Mouse (Mus musculus): ENCODE results near the gene Zswim8. TPM values are rescaled to one million over a fixed set of nuclear protein-coding genes. Genes with fewer than 3 reads are reported as not detected.
"Not testable (repeated sequence)": the region's sequence is repeated elsewhere in the genome, so short reads cannot be mapped to it uniquely, and the experiment has no call there.

Zswim8 gene
- polyA plus RNA-seq, 1 experiment from 2014 or later: 43.1 TPM

GRCm38 (mm10) chr14:20694884-20695760 is 12.2 kb upstream of the Zswim8 start, which contains the start of gene Fut11:
Gene Fut11, plus strand, starts transcription at chr14:20694968.
- Histone ChIP-seq H3K27ac (peak within 1 kb of the TSS; percentile 96), H3K9ac (peak within 1 kb of the TSS; percentile 84), H3K4me2 (replicated peaks) (peak within 1 kb of the TSS; percentile 80), H3K4me1 (peaks cover 47% of the 10 kb centered on the region), H3K36me3 (peaks cover 59% of the 10 kb centered on the region), H3K4me3 (peak within 1 kb of the TSS; percentile 82), H3K9me3 (no peaks in the 10 kb centered on the region), H3K27me3 (no peaks in the 10 kb centered on the region)
- under 1% methylated on average over 111 of the region's 111 CpGs for WGBS
- ATAC-seq (ENCODE audit: low FRiP score, low read depth): peak; percentile 94

GRCm38 (mm10) chr14:20695761-20696520 is 11.4 kb upstream of the Zswim8 start:
- peaks cover 55% of the 10 kb centered on the region for H3K36me3 ChIP-seq
- H3K9ac ChIP-seq: peak overlapping the region; percentile 84
- no peaks in the 10 kb centered on the region for H3K27me3 ChIP-seq
- H3K4me3 ChIP-seq: peak overlapping the region; percentile 82
- peak overlapping the region; percentile 80 for H3K4me2 ChIP-seq (replicated peaks)
- 12% methylated on average over 27 of the region's 27 CpGs for WGBS
- H3K27ac ChIP-seq: peak overlapping the region; percentile 96; the same call in 1 of the 2 replicates
- no peaks in the 10 kb centered on the region for H3K9me3 ChIP-seq
- ATAC-seq (ENCODE audit: low FRiP score, low read depth): no peak
- peaks cover 53% of the 10 kb centered on the region for H3K4me1 ChIP-seq

GRCm38 (mm10) chr14:20696986-20697385 is 10.4 kb upstream of the Zswim8 start:
- WGBS: 4% methylated on average over 1 of the region's 1 CpGs
- peak overlapping the region; percentile 84 for H3K9ac ChIP-seq
- no peaks in the 10 kb centered on the region for H3K27me3 ChIP-seq
- no peaks in the 10 kb centered on the region for H3K9me3 ChIP-seq
- peak overlapping the region; percentile 80 for H3K4me2 ChIP-seq (replicated peaks)
- peak overlapping the region; percentile 33; the same call in 1 of the 2 replicates for H3K27ac ChIP-seq
- peaks cover 44% of the 10 kb centered on the region for H3K36me3 ChIP-seq
- H3K4me1 ChIP-seq: peaks cover 62% of the 10 kb centered on the region
- ATAC-seq (ENCODE audit: low FRiP score, low read depth): no peak
- peak overlapping the region; percentile 82 for H3K4me3 ChIP-seq

GRCm38 (mm10) chr14:20698515-20698914 is 8.8 kb upstream of the Zswim8 start:
- Histone ChIP-seq H3K4me3 (no peak overlapping the region), H3K9me3 (no peaks in the 10 kb centered on the region), H3K9ac (peak overlapping the region; percentile 43; the same call in 1 of the 2 replicates), H3K36me3 (peaks cover 29% of the 10 kb centered on the region), H3K27ac (no peak overlapping the region), H3K4me2 (replicated peaks) (0 out of 2 replicates have a peak overlapping the region, but pooled peaks have one; percentile 80), H3K27me3 (no peaks in the 10 kb centered on the region), H3K4me1 (peaks cover 65% of the 10 kb centered on the region)
- no peak for ATAC-seq (ENCODE audit: low FRiP score, low read depth)
- 87% methylated on average over 2 of the region's 2 CpGs for WGBS

GRCm38 (mm10) chr14:20700362-20700761 is 7.0 kb upstream of the Zswim8 start:
- H3K36me3 ChIP-seq: peaks cover 31% of the 10 kb centered on the region
- 81% methylated on average over 3 of the region's 3 CpGs for WGBS
- H3K4me3 ChIP-seq: no peak overlapping the region
- H3K9me3 ChIP-seq: no peaks in the 10 kb centered on the region
- H3K9ac ChIP-seq: no peak overlapping the region
- H3K27me3 ChIP-seq: no peaks in the 10 kb centered on the region
- H3K4me1 ChIP-seq: peaks cover 61% of the 10 kb centered on the region
- ATAC-seq (ENCODE audit: low FRiP score, low read depth): no peak
- H3K4me2 ChIP-seq (replicated peaks): no peak overlapping the region
- no peak overlapping the region for H3K27ac ChIP-seq

GRCm38 (mm10) chr14:20701554-20701953 is 5.8 kb upstream of the Zswim8 start:
- H3K27ac ChIP-seq: no peak overlapping the region
- WGBS: 73% methylated on average over 8 of the region's 8 CpGs
- H3K9me3 ChIP-seq: no peaks in the 10 kb centered on the region
- H3K9ac ChIP-seq: peak overlapping the region; percentile 89
- no peaks in the 10 kb centered on the region for H3K27me3 ChIP-seq
- peak overlapping the region; percentile 85 for H3K4me3 ChIP-seq
- peak overlapping the region; percentile 67 for H3K4me2 ChIP-seq (replicated peaks)
- peaks cover 53% of the 10 kb centered on the region for H3K4me1 ChIP-seq
- peaks cover 33% of the 10 kb centered on the region for H3K36me3 ChIP-seq
- ATAC-seq (ENCODE audit: low FRiP score, low read depth): no peak

- Histone ChIP-seq H3K27ac (peak overlapping the region; percentile 89), H3K36me3 (peaks cover 33% of the 10 kb centered on the region), H3K4me3 (peak overlapping the region; percentile 85), H3K4me2 (replicated peaks) (peak overlapping the region; percentile 67), H3K4me1 (peaks cover 50% of the 10 kb centered on the region), H3K27me3 (no peaks in the 10 kb centered on the region), H3K9ac (peak overlapping the region; percentile 89), H3K9me3 (no peaks in the 10 kb centered on the region)
- 10% methylated on average over 15 of the region's 15 CpGs for WGBS
- ATAC-seq (ENCODE audit: low FRiP score, low read depth): peak; percentile 21; the same call in 1 of the 2 replicates
Measured at GRCm38 (mm10) chr14:20702096-20702740, 5.1 kb upstream of the Zswim8 start.

- Histone ChIP-seq H3K9me3 (no peaks in the 10 kb centered on the region), H3K9ac (peak within 1 kb of the TSS; percentile 89), H3K27ac (peak within 1 kb of the TSS; percentile 89), H3K4me3 (peak within 1 kb of the TSS; percentile 85), H3K36me3 (peaks cover 32% of the 10 kb centered on the region), H3K4me2 (replicated peaks) (peak within 1 kb of the TSS; percentile 67), H3K4me1 (peaks cover 44% of the 10 kb centered on the region), H3K27me3 (no peaks in the 10 kb centered on the region)
- under 1% methylated on average over 61 of the region's 61 CpGs for WGBS
- peak; percentile 64; the same call in 1 of the 2 replicates for ATAC-seq (ENCODE audit: low FRiP score, low read depth)
Measured at GRCm38 (mm10) chr14:20702741-20703381, 4.5 kb upstream of the Zswim8 start, which contains the start of gene Chchd1. Gene Chchd1, plus strand, starts transcription at chr14:20703006.

GRCm38 (mm10) chr14:20703461-20703860 is 3.9 kb upstream of the Zswim8 start:
- H3K4me1 ChIP-seq: peaks cover 41% of the 10 kb centered on the region
- H3K9me3 ChIP-seq; ATAC-seq (ENCODE audit: low FRiP score, low read depth); H3K27me3 ChIP-seq: not testable (repeated sequence)
- peaks cover 26% of the 10 kb centered on the region for H3K36me3 ChIP-seq
- peak overlapping the region; percentile 67 for H3K4me2 ChIP-seq (replicated peaks)
- peak overlapping the region; percentile 89; the same call in 1 of the 2 replicates for H3K27ac ChIP-seq
- H3K9ac ChIP-seq: peak overlapping the region; percentile 89
- H3K4me3 ChIP-seq: peak overlapping the region; percentile 85
- WGBS: 8% methylated on average over 8 of the region's 8 CpGs

GRCm38 (mm10) chr14:20708239-20708638 is 887 bp downstream of the Zswim8 start:
- no peaks in the 10 kb centered on the region for H3K27me3 ChIP-seq
- peak overlapping the region; percentile 81; the same call in 1 of the 2 replicates for H3K27ac ChIP-seq
- H3K4me2 ChIP-seq (replicated peaks): peak overlapping the region; percentile 85
- H3K9me3 ChIP-seq: no peaks in the 10 kb centered on the region
- H3K4me1 ChIP-seq: peaks cover 27% of the 10 kb centered on the region
- peak overlapping the region; percentile 100 for H3K4me3 ChIP-seq
- 5% methylated on average over 10 of the region's 10 CpGs for WGBS
- H3K36me3 ChIP-seq: peaks cover 47% of the 10 kb centered on the region
- no peak for ATAC-seq (ENCODE audit: low FRiP score, low read depth)
- peak overlapping the region; percentile 97 for H3K9ac ChIP-seq

GRCm38 (mm10) chr14:20713832-20714231 is 6.5 kb downstream of the Zswim8 start:
- Histone ChIP-seq H3K4me1 (peaks cover 9% of the 10 kb centered on the region), H3K36me3 (peaks cover 89% of the 10 kb centered on the region)

More at GRCm38 (mm10) chr14:20713832-20714231, 6.5 kb downstream of the Zswim8 start:
- Histone ChIP-seq H3K4me3 (no peak overlapping the region), H3K9me3 (no peaks in the 10 kb centered on the region), H3K27me3 (no peaks in the 10 kb centered on the region), H3K9ac (peak overlapping the region; percentile 8; the same call in 1 of the 2 replicates), H3K27ac (no peak overlapping the region), H3K4me2 (replicated peaks) (no peak overlapping the region)
- WGBS: 83% methylated on average over 11 of the region's 11 CpGs
- ATAC-seq (ENCODE audit: low FRiP score, low read depth): no peak
